Mouse (Mus musculus): Measurements from ENCODE around the gene Psd4.

Psd4 gene

DNA sequence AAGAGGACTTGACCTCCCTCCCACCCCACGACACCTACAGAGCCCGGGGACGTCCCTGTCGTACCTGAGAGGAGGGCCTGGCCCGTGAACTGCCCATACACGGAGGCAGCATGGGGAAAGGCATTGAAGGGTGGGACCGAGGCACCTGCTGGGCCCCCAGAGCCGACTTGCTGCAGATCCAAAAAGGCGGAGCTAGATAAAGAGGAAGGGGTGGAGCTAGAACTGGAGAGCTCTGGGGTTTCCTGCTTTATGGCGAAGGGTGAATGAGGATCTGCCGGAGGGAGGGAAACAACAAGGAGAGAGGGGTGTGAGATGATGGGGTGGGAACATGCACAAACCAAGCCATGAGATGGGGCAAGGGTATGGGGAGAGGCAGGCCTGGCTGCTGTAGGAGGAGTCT, 68.3 kb downstream of the Psd4 start:
- 85% methylated on average over 11 of the region's 11 CpGs for WGBS

DNA sequence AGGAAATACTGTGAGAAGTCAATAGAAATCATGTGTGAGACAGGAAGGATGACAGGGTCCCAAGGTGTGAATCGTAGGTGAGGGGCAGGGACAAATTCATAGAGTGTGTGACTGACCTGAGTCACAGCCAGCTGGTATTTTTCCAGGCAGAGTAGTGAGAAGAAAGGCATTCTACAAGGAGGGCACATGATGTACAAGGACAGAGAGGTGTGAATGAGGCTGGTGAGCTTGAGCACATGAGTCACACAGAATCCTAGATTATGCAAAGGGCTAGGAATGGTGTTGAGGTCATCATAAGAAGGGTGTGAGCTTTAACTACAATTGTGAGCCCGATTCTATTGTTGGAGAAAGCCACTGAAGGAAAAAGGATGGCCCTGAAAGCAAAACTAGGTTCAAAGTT, 72.7 kb downstream of the Psd4 start:
- 83% methylated on average over 2 of the region's 2 CpGs for WGBS

DNA sequence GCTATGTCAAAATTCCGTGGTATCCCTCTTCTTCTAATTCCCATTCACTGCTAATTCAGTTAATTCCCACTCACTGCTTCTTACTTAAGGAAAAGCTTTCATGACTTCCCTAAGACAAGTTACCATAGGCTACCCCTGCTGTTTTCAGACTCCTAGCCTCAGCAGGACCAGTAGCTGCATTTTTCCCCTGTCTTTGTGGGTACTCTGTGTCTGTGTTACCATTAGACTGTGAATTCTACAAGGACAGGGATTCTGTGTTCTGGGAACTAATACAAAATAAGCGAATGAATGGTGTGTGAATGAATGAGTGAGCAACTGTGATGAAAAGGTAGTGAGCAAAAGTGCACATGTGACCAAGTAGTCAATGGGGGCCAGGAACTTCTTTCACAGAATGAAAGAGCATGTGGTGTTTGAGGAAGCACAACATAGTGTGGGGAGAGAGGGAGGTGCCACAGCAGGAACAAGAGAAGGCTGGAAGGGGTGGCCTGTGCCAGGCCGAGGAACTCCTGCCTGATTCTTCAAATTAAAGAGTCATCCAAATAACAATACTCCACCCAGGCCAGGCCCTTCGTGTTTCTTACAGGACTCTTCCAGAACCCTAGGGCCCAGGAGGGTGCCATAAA, 75.0 kb downstream of the Psd4 start:
- 68% methylated on average over 4 of the region's 4 CpGs for WGBS

DNA sequence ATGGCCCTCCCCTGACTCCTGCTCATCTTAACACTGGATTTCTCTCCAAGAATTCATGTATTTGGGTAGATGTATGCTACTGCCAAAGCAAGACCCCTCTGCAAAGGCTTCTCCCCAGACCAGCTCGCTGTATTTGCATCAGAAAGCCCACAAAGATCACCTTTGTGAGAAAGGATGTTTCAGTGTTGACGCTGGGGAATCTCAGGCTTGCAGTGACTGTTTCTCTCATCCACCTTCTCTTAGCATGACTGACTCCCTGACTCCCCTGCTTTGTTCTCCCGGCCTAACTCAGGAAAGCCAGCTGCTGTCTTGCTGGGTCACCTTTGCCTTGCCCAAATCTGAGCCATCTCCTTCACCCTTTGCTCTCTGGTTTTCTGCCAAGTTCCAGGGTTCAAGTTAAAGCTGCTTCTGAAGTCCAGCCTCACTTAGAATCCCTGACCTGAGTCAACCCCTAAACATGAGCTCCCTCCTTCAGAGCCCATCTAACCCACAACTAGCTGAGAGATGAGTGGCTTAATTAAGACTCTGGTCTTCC, 75.9 kb downstream of the Psd4 start:
- 77% methylated on average over 3 of the region's 3 CpGs for WGBS

DNA sequence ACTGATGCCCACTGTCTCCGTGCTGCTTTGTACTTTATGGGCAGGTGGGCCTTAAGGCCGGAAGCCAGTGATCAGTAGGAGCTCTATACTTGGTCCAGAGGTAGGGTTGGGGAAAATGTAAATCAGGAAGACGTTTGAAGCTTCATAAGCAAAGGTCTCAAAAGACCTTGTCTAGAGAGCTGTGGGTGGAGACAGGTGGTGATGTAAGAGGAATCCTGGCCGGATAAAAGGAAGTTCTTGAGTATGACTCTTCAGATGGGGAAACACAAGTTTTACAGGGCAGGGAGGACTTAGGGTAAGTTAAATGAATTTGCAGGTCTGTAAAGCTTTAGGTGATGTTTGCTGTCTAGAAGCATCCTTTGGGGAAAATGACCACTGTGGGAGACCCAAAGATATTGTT, 81.7 kb downstream of the Psd4 start:
- WGBS = 84% methylated on average over 4 of the region's 4 CpGs

DNA sequence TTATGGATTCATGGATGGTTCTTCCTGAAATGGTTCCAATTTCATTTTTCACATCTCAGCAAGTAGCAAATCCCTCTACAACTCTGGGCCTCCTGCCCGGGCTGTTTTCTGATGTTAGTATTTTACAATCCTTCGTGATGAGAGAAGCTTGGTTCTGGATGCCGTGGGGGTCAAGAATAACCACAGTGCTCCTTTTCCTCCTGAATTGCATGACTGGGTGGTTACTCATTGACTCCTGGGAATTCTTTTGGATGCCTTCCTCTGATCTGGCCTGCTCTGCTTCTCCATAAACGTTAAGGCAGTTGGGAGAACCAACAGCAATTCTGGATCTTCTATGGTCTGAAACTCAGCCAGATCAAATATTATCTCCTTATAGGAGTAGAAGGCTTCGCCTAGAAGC, 85.8 kb downstream of the Psd4 start:
- WGBS = 80% methylated on average over 5 of the region's 5 CpGs

DNA sequence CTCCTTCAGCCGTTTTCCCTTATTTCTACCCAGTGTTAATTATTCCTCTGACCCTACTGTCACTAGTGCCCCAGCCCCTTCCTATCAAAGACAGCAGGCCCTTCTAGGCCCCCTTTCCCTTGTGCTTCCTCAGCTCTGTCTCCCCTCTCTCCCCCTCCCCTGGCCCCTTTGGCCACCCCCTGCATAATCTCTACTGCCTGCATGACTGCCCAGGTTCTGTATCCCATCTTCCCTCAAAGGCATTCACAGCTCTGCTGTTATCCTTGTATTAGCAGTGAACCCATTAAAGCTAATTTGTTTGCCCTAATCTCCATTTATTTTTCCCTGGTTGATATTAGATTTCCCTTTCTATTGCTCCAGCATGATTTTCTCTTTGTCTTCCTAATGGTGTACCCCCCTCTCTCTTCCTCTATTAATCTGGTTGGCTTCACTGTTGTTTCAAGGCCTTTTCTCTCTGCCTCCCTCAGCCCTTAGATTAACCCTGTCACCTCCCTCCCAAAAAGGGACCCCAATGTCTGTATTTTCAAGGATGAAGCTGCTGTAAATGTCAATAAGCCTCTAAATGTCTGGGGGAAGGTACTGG, 87.1 kb downstream of the Psd4 start:
- WGBS = 59% methylated on average over 1 of the region's 1 CpGs

DNA sequence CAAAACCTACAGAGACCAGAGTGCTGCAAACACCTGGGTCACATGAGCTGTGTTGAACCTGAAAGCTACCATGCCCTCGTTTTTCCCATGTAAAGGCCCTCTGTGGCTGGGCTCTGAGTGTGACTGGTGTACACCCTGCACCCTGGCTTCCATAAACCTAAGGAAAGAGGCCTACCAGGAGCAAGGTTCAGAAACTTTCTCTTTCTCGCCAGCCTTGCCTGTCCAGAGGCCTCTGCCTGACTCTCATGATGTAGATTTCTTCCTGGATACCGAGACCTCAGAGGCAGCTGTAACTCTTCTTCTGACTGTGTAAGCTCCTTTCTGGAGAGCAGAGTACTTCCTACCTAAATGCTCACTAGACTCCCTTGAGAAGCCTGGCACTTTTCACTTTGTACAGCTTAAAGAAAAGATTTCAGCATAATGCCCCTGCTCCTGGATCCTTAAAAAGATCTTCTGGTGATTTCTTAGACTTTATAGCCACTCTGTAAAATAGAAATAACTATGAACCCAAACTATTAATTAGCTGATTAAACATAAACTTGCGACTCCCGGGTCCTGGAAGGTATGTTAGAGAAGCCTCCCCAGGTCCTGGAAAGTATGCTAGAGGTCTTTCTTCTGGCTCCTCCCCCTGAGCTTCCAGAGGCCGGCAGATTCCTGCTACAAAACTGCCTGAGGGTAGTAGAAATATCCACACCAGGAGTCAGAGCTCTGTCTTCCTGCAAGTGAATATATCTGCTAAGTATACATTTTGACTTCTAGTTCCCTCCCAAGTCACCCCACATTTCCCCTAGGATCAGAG, 87.9 kb downstream of the Psd4 start:
- WGBS = 74% methylated on average over 6 of the region's 6 CpGs

DNA sequence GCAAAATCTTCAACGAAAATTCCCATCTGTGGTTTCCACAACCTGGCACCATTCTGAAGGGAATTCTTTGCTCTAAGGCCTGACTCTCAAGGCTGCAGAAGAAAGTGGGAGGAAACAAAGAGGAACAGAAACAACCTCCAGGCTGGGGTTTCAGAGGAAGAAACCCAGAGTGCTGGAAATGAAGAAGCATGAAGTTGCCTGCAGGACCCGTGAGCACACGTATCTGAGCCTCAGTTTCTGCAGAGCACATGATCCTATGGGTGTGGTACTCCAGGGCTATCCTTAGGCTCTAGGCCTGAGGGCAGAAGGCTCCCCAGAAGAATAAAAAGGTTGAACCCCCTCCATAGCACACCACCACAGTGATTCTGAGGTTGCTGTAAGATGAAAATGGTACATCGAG, 89.5 kb downstream of the Psd4 start:
- WGBS = 78% methylated on average over 4 of the region's 4 CpGs

DNA sequence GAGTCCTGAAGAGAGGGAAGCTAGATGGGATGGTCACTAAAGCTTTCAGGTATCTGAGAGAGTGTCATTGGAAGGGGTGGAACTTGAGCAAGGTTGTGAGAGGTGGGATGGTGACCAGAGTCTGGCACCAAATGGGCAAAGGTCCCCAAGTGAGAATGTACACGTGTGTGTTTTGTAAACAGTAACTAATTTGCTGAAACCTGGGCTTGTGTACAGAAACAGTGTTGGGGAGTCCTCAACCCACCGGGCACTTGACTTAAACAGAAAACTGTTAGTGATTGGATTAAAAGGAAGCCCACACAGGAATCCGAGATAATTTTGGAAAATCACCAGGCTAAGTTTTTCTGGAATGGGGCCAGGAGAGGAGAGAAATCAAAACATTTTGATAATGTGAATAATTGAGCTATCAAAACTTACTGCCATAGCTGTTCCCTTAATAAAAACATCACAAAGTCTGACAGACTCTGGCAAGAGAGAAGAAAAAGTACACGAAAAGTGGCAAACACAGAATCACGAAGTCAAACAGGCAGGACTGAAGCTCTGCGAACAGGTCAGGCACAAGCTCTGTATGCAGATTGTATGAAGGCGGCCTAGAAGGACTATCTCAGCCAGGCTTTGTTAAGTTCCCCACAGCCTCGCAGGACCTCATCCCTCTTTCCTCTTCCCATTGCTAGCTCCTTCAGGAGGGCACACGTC, 92.9 kb downstream of the Psd4 start:
- WGBS = 51% methylated on average over 9 of the region's 9 CpGs

DNA sequence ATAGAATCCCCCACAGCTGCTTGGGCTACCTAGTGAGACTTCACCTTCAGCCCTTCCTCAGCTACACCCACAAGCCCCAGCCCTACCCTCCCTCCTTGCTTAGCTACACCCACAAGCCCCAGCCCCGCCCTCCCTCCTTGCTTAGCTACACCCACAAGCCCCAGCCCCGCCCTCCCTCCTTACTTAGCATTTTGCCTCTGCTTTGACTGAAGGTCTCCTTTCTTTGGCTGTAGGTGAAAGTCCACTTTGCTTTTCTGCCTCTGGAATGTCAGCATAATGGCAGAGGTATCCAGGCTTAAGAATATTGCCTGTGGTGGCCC, 93.4 kb downstream of the Psd4 start:
- WGBS = 41% methylated on average over 2 of the region's 2 CpGs
